Mouse (Mus musculus) lung, adult 2 months (tissue): ENCODE results near the gene Plekha8.

ENCODE experiments used
- CTCF ChIP-seq: fragments of 200-500 bp; IDR thresholded peaks from 2 replicates; pipeline ENCODE4 v1.5.1; 2011; ENCODE audit warnings: mild to moderate bottlenecking, low read length, control low read depth; ENCODE audit not compliant: insufficient read depth
- POLR2A ChIP-seq: fragments of 200-500 bp; IDR thresholded peaks from 2 replicates; pipeline ENCODE4 v1.6.1; 2011; ENCODE audit warnings: low read depth, mild to moderate bottlenecking, control low read depth, low read length, borderline replicate concordance; ENCODE audit errors: extremely low read depth

DNA sequence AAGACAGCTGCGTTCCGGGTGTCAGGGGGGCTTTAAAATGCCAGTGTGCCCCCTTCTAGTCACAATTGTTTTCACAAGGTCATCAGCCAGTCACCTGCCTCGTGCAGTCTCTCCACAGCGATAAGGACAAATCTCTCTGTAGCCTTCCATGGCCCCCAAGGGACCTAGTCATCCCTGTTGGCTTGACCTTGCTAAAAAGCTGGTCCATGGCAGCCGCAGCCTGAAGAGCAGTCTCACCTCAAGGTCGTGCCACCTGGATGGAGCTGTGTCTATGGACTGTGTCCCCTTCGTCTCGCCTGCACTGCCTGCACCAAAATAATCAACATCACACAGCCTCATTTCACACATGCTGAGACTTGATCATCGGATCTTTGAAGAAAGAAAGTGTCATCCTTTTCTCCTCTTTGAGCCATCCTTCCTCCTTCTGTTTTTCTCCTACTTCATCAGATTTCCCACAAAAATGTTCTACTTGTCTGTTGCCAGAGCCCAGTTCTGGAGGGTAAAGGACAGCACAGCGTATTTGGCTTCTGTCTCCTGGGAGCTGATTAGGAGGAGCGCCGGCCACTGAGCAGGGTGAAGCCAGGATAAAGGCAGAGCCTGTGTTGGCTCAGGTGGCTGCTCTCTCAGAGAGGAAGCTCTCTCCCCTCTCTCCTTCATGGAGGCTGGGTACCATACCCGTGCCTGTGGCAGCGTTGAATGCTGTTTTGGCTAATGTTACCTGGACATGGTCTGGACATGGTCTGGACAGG is 96.6 kb downstream of the Plekha8 start:
- TF ChIP-seq POLR2A (no peak), CTCF (no peak)
